Mouse (Mus musculus): ENCODE data around the gene Fkbp8.

Fkbp8 gene

DNA sequence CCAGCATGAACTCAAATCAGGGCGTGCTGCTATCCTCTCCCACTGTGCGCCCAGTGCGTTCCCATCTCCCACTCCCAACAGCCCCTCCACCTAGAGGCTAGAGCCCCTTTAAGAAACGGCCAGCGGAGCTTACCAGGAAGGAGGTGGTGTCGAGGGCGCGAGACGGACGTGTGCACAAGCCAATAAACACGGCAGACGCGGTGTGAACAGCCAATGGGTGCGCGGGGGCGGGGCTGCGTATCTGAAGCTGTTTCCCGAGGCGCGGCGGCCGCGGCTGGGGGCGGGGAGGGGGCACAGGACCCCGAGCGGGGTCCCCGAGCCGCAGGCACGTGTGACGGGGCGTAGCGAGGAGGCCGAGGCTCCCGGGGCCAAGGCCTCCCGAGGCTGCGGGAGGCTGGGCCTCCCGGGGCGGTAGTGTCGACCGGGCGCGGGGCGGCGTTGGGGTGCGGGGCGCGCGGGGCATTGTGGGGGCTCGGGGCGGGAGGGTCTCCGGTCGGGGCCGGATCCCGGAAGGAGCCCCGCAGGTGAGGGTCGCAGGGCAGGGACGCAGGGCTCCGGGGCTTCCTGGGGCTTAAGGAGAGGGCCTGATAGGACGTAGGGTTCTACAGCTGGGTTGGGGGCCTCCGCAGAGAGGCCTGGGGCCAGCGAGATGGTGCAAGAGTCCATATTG is at the start of gene Fkbp8, which contains the start of gene Kxd1:
TSS of gene Fkbp8 (plus strand) at position 213 of the 670 bp plus-strand sequence.
TSS of gene Kxd1 (minus strand) at position 445 of the 670 bp plus-strand sequence.
- peak; percentile 94 for DNase-seq (ENCODE audit: low read depth, low spot score)

DNA sequence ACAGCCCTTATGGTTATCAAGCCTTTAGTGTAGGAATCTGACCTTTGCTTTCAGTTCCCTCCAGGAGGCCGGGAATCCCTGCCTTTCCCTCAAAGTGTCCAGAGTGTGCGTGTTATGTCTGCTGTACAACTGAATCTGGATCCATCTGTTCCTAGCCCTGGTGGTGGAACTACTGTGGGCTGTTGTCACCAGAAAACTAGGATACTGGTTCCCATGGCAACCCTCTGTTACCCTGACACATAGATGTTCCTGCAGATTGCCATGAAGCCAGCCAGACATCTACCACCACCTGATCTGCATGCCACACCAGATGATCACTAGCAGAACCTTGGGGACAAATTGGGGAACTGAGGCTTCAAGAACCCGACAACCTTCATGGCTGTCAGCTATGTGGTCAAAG is 45.6 kb upstream of the Fkbp8 start:
- DNase-seq (ENCODE audit: low read depth, low spot score) = no peak

DNA sequence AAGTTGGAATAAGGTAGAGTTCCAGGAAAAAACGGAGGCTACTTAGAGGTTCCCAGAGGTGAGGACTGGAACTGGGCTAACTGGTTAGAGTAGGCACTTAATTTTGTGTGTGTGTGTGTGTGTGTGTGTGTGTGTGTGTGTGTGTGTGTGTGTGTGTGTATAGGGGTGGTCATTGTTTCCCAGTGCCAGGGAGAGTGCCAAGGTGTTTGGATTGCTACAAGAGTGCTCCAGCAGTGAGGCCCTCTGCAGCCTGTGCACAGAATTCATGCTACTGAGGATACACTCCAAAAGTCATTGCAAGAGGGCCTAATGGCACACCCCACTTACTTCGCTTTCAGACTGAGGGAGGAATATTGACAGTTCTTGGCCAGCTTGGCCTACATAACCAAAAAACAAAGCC is 44.6 kb upstream of the Fkbp8 start:
- DNase-seq (ENCODE audit: low read depth, low spot score) = no peak

DNA sequence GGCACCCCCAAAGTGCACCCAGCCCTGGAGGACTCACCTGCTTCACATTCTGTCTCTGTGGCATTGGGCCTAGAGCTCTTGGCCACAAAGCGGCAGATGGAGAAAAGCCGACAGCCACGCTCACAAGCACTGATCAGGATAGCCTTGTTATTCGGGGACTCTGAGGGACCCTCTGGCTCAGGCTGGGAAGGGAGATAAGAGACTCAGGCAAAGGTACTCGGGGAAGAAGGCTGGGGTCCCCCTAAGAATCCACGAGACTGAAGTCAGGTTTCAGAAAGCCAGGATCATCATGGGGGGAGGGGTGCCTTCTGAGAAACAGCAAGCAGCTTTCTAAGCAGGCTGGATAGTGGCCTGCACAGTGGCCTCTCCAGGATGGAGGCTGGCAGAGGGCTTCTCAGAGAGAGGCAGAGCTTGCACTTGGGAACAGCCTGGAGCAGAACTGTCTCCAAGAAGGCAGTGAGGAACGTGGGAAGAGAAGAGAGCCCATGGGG is 41.3 kb upstream of the Fkbp8 start:
- DNase-seq (ENCODE audit: low read depth, low spot score) = no peak

DNA sequence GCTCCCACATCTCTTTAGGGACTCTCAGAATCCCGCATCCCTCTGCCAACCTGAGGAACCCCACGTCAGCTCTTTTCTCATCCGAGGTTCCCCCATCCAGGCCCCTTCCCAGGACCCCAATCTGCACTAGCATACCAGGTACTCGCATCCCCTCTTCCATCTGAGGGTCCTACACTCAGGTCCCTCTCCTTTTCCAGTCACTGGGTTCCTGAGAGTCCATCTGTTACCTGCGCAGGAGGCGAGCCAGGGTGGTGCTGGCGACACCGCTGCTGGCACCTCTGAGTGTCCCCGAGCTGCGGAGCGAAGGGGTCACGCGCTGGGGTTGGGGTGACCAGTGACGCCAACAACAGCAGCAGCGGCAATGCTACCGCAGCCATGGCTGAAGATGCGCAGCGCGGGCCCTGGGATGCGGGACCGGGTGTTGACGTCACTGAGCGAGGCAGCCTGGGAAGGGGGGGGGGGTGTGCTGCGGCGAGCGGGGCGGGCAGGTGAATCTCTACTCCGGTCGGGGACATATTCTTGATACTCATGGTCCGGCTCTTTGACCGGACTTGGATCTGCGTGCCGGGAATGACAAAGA is 40.5 kb upstream of the Fkbp8 start, which contains the start of gene Tmem59l:
TSS of gene Tmem59l (minus strand) at position 418 of the 580 bp plus-strand sequence.
- DNase-seq (ENCODE audit: low read depth, low spot score) = no peak

DNA sequence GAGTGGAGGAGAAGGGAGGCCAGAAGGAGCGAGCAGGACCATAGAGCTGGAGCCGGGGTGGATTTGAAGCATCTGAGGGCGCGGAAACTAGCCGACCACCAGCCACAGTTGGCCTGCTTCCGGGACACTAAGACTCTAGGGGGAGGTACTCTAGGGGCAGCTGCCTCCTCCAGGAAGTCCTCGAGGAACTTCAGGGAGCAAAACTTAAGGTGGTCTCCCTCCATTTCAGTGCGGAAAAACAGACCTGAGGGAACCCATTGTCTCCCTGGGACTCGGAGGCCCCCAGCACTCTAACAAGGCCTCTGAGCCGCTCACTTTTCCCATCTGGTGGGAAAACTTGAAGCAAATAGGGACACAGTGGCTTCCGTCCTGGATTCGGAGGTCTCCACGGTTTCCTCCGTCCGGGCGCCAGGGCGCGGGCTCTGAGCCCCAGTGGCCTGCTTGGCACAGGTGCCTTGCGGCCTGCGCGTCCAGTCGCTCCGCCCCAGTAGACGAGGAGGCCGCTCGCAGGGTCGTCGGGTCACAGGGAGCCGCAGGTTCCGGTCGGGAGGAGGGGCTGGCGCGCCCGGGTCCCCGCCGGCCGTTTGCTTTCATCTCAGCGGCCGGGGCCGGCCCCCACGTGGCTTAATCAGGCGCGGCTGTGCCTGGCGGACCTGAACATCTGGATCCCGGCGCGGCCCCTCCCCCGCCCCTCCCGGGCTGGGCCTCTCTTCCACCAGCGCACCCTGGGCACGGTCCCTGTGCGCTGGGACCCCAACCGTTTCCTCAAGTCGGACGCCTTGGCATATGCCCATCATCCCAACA is 39.3 kb upstream of the Fkbp8 start:
- DNase-seq (ENCODE audit: low read depth, low spot score) = no peak

DNA sequence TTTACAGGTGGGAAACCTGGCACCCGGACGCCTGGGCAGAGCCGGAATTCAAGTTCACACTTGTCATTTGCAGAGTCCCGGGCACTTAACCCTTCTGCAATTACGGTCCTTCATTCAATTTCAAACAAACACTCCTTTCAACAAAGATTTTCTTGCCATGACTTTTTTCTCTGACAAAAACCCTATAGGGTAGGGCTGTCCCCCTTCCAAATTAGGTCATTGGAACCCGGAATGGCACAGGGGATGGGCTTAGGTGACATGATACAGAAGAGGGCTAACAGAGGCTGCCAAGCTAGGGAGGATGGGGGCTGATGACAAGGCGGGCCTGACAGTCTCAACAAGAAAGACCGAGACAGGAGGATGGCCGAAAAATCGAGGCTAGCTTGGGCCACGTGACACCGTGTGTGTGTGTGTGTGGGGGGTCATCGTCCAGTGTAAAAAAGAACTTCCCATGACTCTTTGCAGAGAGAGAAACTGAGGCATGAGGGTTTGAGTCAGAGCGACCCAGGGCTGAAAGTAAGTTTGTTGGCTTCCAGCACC is 38.5 kb upstream of the Fkbp8 start:
- DNase-seq (ENCODE audit: low read depth, low spot score) = no peak

DNA sequence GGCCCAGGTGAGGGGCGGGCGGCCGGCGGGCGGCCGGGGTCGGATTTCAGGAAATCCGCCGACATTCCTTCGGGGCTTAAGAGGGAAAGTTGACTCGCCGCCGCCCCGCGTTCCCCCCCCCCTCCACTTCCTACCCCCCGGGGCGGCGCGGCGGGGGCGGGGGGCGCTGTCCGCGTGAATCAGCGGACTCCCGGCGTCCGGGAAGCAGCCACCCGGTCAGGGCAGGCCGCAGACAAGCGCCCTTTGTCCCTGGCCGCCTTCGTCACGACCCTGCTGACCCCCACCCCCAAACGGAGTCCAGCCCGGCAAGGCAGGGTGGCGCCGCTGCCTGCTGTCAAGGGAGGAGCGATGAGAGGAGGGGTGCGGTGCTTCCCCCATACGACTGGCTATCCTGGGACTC is 37.9 kb upstream of the Fkbp8 start:
- DNase-seq (ENCODE audit: low read depth, low spot score) = no peak

DNA sequence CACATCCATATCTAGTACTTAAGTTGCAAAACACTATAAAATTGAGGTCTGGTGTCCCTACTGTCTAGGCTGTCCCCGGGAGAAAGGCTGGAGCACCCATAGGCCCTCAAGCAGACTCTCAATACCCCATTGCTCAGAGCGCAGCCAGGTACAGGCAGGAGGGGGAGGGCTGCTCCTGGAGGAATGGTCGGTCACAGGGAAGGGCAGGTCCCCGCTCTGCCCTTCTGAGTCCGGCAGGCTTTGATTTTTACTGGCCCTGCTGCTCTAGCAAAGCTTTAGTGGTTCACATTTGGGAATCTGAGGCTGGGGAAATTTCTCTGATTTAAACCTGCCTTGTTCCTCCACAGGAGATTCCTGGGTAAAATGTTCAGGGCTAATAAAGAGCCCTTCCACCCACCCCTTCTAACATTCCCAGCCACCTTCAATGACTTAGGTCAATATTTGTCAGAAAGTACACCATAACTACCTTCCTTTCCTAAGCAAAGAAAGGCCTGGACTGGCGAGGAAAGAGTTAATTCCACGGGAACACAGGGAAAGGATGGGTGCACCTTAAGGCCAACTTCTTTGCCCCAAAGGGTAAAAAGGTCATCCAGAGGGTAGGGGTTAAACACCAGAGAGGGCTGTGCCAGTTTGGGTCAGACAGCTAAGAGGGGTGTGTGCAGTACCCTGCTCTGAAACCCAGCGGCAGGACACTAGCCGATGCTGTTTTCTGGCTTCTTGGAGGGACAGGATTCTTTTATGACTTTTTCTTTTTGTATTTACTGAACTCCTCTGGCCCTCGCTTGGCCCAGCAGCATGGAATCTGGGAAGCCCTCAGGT is 37.3 kb upstream of the Fkbp8 start:
- no peak for DNase-seq (ENCODE audit: low read depth, low spot score)

DNA sequence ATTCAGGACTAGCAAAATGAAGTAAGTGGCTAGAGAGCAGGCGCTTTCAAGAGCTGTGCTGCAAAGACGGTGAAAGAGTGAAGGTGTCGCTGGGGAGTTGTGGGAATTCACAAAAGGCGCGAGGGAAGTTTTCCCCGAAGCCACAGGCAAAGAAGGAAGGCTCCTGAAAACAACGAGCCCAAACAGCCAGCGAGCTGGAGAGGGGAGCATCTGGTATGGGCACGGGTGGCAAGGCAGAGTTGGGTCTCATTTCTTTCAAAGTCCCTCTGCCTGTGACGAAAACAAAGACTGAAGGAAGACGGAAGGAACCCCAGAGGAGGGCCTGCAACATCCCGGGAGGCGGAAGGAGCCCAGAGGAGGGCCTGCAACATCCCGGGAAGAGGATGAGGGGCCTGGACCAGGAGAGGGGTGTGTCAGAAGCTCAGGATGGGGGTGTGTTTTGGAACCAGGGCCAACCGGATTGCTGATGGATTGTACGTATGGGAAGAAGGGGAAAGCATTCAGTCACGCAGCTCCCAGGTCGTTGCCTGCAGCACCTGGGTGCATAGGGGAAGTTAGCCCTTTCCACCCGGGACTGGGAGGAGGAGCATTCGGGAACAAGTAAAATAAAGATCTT is 36.5 kb upstream of the Fkbp8 start:
- DNase-seq (ENCODE audit: low read depth, low spot score) = no peak

DNA sequence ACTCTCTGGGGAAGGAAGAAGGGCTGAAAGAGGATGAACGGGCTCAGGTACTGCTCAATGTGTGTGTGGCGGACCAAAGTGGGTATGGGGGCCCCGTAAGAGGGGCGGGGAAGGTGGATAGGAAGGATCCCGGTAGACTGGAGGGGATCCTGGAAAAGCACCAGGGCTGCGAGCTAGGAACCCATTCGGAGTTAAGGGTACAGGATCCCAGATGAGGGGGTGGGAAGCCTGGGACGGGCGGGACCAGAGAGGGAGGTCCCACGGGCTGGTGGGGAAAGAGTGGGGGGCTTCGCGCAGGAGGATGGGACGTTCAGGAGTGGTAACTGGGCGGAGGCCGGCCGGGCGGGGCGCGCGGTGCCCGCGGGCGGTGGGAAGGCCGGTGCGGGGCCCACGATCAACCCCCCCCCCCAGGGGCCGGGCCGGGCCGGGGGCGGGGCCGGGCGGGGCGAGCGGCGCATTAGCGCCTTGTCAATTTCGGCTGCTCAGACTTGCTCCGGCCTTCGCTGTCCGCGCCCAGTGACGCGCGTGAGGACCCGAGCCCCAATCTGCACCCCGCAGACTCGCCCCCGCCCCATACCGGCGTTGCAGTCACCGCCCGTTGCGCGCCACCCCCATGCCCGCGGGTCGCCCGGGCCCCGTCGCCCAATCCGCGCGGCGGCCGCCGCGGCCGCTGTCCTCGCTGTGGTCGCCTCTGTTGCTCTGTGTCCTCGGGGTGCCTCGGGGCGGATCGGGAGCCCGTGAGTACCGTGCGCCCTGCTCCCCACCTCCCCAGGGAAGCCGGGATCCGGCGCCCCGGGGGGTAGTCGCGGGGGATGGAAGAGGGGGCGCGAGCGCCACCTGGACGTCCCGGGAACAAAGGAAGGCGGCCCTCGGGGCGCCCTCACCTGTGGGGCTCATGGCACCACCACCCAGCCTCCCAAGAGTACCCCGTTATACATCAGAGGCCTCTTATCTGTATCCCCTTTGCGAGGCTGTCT is 34.6 kb upstream of the Fkbp8 start, which contains the start of gene Crlf1:
TSS of gene Crlf1 (plus strand) at position 495 of the 977 bp plus-strand sequence.
- no peak for DNase-seq (ENCODE audit: low read depth, low spot score)

DNA sequence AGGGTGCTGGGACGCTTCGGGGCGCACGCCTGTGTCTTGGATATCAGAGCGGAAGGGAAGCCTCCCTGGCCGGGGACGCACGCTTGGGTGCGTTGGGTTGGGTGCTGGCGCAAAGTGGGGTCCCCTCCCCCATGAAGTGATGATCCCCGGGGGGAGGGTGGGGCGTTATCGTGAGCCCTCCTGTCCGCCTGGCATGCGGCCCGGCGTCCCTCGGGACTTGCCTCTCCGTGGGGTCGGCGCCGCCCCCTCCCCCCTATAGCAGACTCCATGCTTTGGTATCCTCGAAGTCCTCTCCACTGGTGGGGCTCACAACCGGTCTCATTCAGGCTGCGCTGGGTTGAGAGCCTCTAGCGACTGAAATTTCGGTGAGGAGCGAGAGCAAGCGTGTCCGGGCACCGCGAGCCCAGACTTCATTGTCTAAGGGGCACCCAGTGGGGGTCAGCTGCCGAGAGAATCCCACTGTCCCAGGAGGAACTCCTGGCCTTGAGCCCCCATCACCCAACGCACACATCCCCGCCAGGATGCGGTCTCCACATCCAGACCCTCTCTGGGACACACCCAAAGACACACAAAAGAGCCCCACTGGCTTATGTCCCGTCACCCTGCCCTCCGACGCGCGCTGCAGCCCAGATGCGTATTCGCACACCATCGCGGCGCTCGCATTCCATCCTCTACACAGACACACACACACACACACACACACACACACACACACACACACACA is 33.7 kb upstream of the Fkbp8 start:
- no peak for DNase-seq (ENCODE audit: low read depth, low spot score)

DNA sequence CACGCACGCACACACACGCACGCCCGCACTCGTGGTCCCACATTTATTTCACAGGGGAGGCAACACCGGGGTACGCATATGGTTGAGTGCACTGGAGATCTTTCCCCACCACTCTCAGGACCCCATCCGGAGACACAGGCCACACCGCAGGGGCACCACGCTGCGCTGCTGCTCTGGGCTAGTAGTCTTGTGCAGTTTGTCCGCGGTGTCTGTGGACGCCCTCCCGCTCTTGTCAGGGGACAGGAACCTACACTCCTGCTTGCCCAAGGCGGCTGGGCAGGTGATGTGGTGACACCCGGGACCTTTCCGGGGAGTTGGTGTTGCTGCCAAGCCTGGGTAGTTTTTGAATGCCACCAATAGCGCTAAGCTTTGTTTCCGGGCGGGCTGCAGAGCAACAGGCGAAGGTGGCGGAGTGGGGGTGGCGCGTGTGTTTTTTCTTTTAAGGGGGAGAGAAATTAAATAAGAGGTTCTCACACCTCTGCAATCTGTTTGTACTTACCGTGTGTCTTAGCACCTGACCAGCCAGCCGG is 33.0 kb upstream of the Fkbp8 start:
- no peak for DNase-seq (ENCODE audit: low read depth, low spot score)

DNA sequence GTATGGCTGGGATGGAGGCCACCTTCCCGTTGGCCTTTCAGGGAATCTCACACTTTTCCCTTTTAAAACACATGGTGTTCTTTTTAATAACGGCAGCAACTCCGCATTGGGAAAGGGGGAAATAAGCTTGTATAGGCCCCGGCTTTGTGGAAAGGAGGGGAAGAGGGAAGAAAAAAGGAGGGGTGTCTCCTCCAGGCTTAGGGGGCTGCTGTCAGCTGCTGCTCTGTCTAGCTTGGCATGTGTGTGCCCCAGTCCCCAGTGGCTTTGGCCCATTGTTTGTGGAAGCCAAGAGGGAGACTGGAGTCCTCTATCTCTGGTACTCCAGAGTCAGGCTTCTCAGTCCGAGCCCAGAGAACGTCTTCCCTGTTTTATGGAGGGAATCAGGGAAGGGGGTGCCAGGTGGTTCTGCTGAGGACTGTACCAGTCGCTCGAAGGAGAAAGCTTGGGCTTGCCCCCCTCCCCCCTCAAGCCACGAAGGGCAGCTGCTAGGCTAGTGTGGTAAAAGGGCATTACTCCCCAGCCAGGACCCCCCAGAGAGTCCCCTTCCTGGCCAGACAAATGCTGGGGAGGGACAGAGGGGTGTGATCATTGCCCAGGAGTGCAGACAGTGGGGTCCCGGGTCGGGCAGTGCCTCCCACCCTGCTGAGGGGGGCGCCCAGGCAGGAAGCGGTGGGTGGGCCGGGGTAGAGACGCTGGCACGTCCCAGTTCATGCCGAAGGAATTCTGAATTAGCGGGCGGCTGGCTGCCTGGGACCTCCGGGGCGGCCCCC is 32.3 kb upstream of the Fkbp8 start:
- DNase-seq (ENCODE audit: low read depth, low spot score) = no peak

DNA sequence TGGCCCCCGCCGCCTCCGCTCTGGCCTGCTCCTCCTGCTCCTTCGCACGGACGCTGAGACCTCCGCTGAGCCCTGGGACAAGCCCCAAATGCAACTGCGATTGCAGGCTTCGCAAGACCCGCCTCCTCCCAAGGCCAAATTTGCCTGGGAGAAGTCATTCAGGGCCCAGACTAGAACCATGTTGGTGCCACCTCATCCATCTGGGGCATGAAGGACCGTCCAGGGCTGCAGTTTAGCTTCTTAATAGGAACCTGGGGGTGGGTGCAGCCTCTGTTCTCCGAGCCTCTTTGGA is 31.8 kb upstream of the Fkbp8 start:
- no peak for DNase-seq (ENCODE audit: low read depth, low spot score)

DNA sequence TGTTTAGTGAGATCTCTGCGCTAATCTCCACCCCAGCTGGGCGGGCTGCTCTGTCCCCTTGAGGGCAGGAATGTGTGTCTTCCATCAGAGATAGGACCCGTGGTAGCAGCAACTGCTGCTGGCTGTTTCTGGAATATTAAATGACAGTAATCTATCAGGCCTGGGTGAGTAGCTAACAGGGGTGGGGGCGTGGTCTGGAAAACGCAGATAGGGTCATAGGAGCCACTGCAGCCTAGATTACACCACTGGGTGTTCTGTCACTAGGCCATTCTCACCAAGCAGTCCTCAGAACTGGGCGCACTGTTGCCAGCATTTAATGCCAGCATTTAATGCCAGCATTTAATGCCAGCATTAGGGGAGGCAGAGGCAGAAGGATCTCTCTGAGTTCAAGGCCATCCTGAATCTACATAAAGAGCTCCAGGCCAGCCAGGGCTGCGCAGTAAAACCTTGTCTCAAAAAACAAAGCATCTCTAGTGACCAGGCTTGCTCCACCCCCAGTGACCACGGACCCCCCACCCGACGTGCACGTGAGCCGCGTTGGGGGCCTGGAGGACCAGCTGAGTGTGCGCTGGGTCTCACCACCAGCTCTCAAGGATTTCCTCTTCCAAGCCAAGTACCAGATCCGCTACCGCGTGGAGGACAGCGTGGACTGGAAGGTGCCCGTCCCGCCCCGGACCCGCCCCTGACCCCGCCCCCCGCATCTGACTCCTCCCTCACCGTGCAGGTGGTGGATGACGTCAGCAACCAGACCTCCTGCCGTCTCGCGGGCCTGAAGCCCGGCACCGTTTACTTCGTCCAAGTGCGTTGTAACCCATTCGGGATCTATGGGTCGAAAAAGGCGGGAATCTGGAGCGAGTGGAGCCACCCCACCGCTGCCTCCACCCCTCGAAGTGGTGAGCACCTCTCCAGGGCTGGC is 26.9 kb upstream of the Fkbp8 start:
- DNase-seq (ENCODE audit: low read depth, low spot score) = no peak

All from forelimb bud, embryonic 11.5 days (tissue).